Mouse (Mus musculus) bone marrow, adult 2 months (tissue): ENCODE data around the gene Fam241b.

Experiments
- CTCF ChIP-seq: fragments of 200-500 bp; IDR thresholded peaks from 2 replicates; pipeline ENCODE4 v1.5.1; 2011; ENCODE audit warnings: low read length, control low read depth; ENCODE audit not compliant: control insufficient read depth, insufficient read depth
- POLR2A ChIP-seq: fragments of 200-500 bp; IDR thresholded peaks from 2 replicates; pipeline ENCODE4 v1.6.1; 2011; ENCODE audit warnings: low read depth, mild to moderate bottlenecking, control low read depth, low read length, borderline replicate concordance; ENCODE audit not compliant: control insufficient read depth

GRCm38 (mm10) chr10:62135696-62136470 is 7.8 kb downstream of the Fam241b start:
- TF ChIP-seq CTCF (no peak), POLR2A (no peak)
